Mouse (Mus musculus) CH12.LX (cell line): ENCODE measurements around the gene Dnmbp. TPM values are rescaled to one million over a fixed set of nuclear protein-coding genes. Genes with fewer than 3 reads are reported as not detected.

ENCODE experiments used
- DNase-seq: peaks from one replicate; pipeline ENCODE4 v3.0.0-alpha.2; 2013; ENCODE audit errors: extremely low read depth
- H3K27ac ChIP-seq: 2 replicates; pipeline ENCODE4 v1.5.1; 2012; ENCODE audit warnings: low read depth, mild to moderate bottlenecking, control low read depth, moderate library complexity; ENCODE audit not compliant: insufficient read depth
- H3K27me3 ChIP-seq: replicated peaks from 2 replicates; pipeline ENCODE3; 2012; ENCODE audit warnings: inconsistent platforms
- H3K36me3 ChIP-seq, 2 experiments: replicated peaks in 1 of 2; 2 replicates each; pipeline versions ENCODE3 to v1.6.1; 2012; ENCODE audit warnings: inconsistent platforms in 1 of 2, low read length in 1 of 2, mild to moderate bottlenecking in 1 of 2, mixed read lengths in 1 of 2, moderate library complexity in 1 of 2; ENCODE audit not compliant: control insufficient read depth in 1 of 2, insufficient read depth in 1 of 2
- H3K4me1 ChIP-seq, 2 experiments: 2 replicates each; pipeline ENCODE4 v1.6.1; 2012; ENCODE audit warnings: inconsistent platforms in 1 of 2, moderate library complexity in 1 of 2; ENCODE audit not compliant: insufficient read depth in 2 of 2, control insufficient read depth in 1 of 2
- H3K4me2 ChIP-seq: 2 replicates; pipeline ENCODE4 v1.6.1; 2012; ENCODE audit warnings: low read depth, mild to moderate bottlenecking, control low read depth; ENCODE audit not compliant: poor library complexity, insufficient read depth, severe bottlenecking
- H3K4me3 ChIP-seq, 3 experiments: fragments of 150-350 bp in 1 of 3; sonication (generic) in 1 of 3; replicated peaks in 1 of 3; 2 replicates each; pipeline versions ENCODE3 to v1.5.1; 2011 to 2012; ENCODE audit warnings: low read depth in 2 of 3, low read length in 2 of 3, mild to moderate bottlenecking in 2 of 3, moderate library complexity in 2 of 3, control low read depth in 1 of 3, improper control_type of control experiment in 1 of 3, inconsistent platforms in 1 of 3, mixed read lengths in 1 of 3; ENCODE audit not compliant: poor library complexity in 1 of 3
- H3K79me2 ChIP-seq: replicated peaks from 2 replicates; pipeline ENCODE4 v1.6.1; 2012; ENCODE audit warnings: mild to moderate bottlenecking, moderate library complexity; ENCODE audit not compliant: control insufficient read depth, poor library complexity, insufficient read depth, severe bottlenecking; ENCODE audit errors: extremely low read depth
- H3K9ac ChIP-seq: 2 replicates; pipeline ENCODE4 v1.6.1; 2012; ENCODE audit warnings: low read depth, mild to moderate bottlenecking, control low read depth, moderate library complexity; ENCODE audit not compliant: insufficient read depth
- H3K9me3 ChIP-seq: replicated peaks from 2 replicates; pipeline ENCODE3; 2012; ENCODE audit warnings: low read length, inconsistent platforms, mixed read lengths
- BHLHE40 ChIP-seq: IDR thresholded peaks from 2 replicates; pipeline ENCODE4 v1.6.1; 2011; ENCODE audit warnings: mild to moderate bottlenecking, low read depth, low read length, improper control_type of control experiment
- CTCF ChIP-seq, 2 experiments: IDR thresholded peaks in 1 of 2; conservative IDR thresholded peaks in 1 of 2; 2 replicates each; pipeline ENCODE4 v1.5.1; 2011 to 2012; ENCODE audit warnings: low read depth in 2 of 2, low read length in 2 of 2, improper control_type of control experiment in 1 of 2, inconsistent platforms in 1 of 2, mild to moderate bottlenecking in 1 of 2, moderate library complexity in 1 of 2
- E2F4 ChIP-seq: IDR thresholded peaks from 2 replicates; pipeline ENCODE4 v1.6.1; 2011; ENCODE audit warnings: low read depth, low read length, improper control_type of control experiment; ENCODE audit not compliant: insufficient replicate concordance
- ELF1 ChIP-seq: IDR thresholded peaks from 2 replicates; pipeline ENCODE4 v1.6.1; 2014; ENCODE audit warnings: low read depth, mild to moderate bottlenecking, inconsistent platforms, low read length, improper control_type of control experiment
- HCFC1 ChIP-seq: IDR thresholded peaks from 2 replicates; pipeline ENCODE4 v1.6.1; 2012; ENCODE audit warnings: low read depth, mild to moderate bottlenecking, inconsistent platforms, low read length, improper control_type of control experiment
- IRF4 ChIP-seq: IDR thresholded peaks from 2 replicates; pipeline ENCODE4 v1.6.1; 2014; ENCODE audit warnings: low read depth, mild to moderate bottlenecking, inconsistent platforms, low read length, improper control_type of control experiment
- JUN ChIP-seq: IDR thresholded peaks from 2 replicates; pipeline ENCODE4 v1.6.1; 2011; ENCODE audit warnings: low read depth, mild to moderate bottlenecking, low read length, improper control_type of control experiment, moderate library complexity; ENCODE audit not compliant: insufficient read depth
- KAT2A ChIP-seq: IDR thresholded peaks from 2 replicates; pipeline ENCODE4 v1.6.1; 2012; ENCODE audit warnings: low read length, improper control_type of control experiment, inconsistent platforms; ENCODE audit not compliant: insufficient replicate concordance
- MAX ChIP-seq: IDR thresholded peaks from 2 replicates; pipeline ENCODE4 v1.6.1; 2011; ENCODE audit warnings: low read length, improper control_type of control experiment
- NELFE ChIP-seq: IDR thresholded peaks from 2 replicates; pipeline ENCODE4 v1.6.1; 2011; ENCODE audit warnings: low read depth, low read length, improper control_type of control experiment
- NRF1 ChIP-seq: IDR thresholded peaks from 2 replicates; pipeline ENCODE4 v1.6.1; 2014; ENCODE audit warnings: low read depth, mild to moderate bottlenecking, inconsistent platforms, low read length, improper control_type of control experiment, moderate library complexity
- POLR2A ChIP-seq: IDR thresholded peaks from 2 replicates; pipeline ENCODE4 v1.6.1; 2011; ENCODE audit warnings: low read depth, mild to moderate bottlenecking, improper control_type of control experiment, low read length
- POLR2AphosphoS2 ChIP-seq: IDR thresholded peaks from 2 replicates; pipeline ENCODE4 v1.6.1; 2011; ENCODE audit warnings: low read depth, low read length, improper control_type of control experiment
- SMC3 ChIP-seq: IDR thresholded peaks from 2 replicates; pipeline ENCODE4 v1.6.1; 2011; ENCODE audit warnings: low read depth, low read length, improper control_type of control experiment
- TBP ChIP-seq: conservative IDR thresholded peaks from 2 replicates; pipeline ENCODE4 v1.6.1; 2011; ENCODE audit warnings: low read depth, low read length, improper control_type of control experiment
- TCF12 ChIP-seq: IDR thresholded peaks from 2 replicates; pipeline ENCODE4 v1.6.1; 2014; ENCODE audit warnings: low read depth, mild to moderate bottlenecking, inconsistent platforms, low read length, improper control_type of control experiment
- dilution Hi-C: fragments of 300-500 bp; cut with MboI; formaldehyde crosslinking; loops from 2 replicates; pipeline ENCODE4 v1.14.3; 2020; ENCODE audit warnings: low sequenced_read_pairs; ENCODE audit not compliant: extremely low pct_unique_long_range_greater_than_20kb, extremely low pct_ligation_motif_present
- in situ Hi-C: fragments of 300-500 bp; cut with MboI; formaldehyde crosslinking; loops from 3 replicates; pipeline ENCODE4 v1.14.3; 2019; ENCODE audit warnings: low sequenced_read_pairs, low pct_ligation_motif_present, low pct_unique_long_range_greater_than_20kb, mixed read lengths
- polyA plus RNA-seq: library from polyadenylated mRNA; unstranded; fragments of >175 nt; gene quantifications from 2 replicates; pipeline ENCODE4 v1.2.1, GENCODE M21; 2012; ENCODE audit warnings: low read depth; ENCODE audit not compliant: insufficient read length
- total RNA-seq, 2 experiments: library from RNA; depleted of rRNA; stranded (reverse); fragments of 300-350 nt in 1 of 2; fragments of >200 nt in 1 of 2; gene quantifications; 2 replicates each; pipeline ENCODE4 v1.2.3; 2012 to 2014

The Dnmbp gene
- total and polyA plus RNA-seq, 3 experiments: 1.8 to 5.4 (median 2.3) TPM

DNA sequence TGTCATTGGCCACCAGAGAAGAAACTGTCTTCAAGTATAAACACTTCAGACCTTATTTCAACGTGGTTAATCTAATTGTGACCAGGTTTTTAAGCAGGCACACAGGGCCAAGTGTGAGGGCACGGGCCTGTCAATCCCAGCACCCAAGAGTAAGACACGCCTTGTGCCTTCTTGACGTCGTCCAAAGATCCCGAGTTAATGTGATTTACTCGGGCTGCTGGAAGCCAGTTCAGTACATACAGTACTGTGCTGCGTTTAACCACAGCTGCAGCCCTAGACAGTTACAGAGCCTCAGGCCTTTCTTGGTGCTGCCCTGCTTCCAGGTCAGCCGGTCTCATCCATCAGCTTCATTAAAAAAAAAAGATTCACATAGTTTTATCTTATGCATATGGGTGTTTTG, 24.6 kb downstream of the Dnmbp start:
- in situ Hi-C loops (no loop called here), dilution Hi-C loops (no loop called here)
- DNase-seq: no peak
- peaks cover 13 to 54% of the 10 kb centered on the region in 2 experiments for H3K4me1 ChIP-seq
- no peaks in the 10 kb centered on the region for H3K27me3 ChIP-seq
- no peak for TF ChIP-seq POLR2A
- no peaks in the 10 kb centered on the region for H3K9me3 ChIP-seq
- H3K4me2 ChIP-seq: no peak overlapping the region
- no peak overlapping the region for H3K4me3 ChIP-seq
- no peak overlapping the region for H3K9ac ChIP-seq
- H3K27ac ChIP-seq: no peak overlapping the region
- no peaks in the 10 kb centered on the region for H3K79me2 ChIP-seq
- peaks cover 0 to 13% of the 10 kb centered on the region in 2 experiments for H3K36me3 ChIP-seq

DNA sequence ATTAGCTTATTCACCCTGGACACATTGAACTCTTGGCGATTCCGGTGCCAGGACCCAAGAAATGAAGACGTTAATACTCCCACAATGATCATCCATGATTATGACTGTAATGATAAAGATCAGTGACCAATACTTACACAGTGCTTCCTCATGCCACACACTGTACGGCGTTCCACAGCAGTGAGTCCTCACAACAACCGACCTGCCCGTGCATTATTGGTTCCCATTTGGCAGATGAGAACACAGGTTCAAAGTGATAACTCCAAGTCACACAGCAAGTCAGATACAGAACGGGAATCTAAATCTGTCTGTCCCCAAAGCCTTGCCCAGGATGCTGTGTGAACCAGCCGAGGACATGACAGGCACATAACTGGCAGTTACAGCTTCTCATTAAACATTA, 25.0 kb downstream of the Dnmbp start:
- H3K4me1 ChIP-seq: peaks cover 13 to 54% of the 10 kb centered on the region in 2 experiments
- no peak overlapping the region for H3K4me2 ChIP-seq
- no peak overlapping the region for H3K27ac ChIP-seq
- no peak for DNase-seq
- dilution Hi-C loops: no loop called here
- no peaks in the 10 kb centered on the region for H3K79me2 ChIP-seq
- in situ Hi-C loops: no loop called here
- no peaks in the 10 kb centered on the region for H3K27me3 ChIP-seq
- H3K4me3 ChIP-seq: no peak overlapping the region
- peaks cover 0 to 17% of the 10 kb centered on the region in 2 experiments for H3K36me3 ChIP-seq
- TF ChIP-seq HCFC1: no peak
- no peak for TF ChIP-seq ELF1
- TF ChIP-seq NELFE: no peak
- no peak for TF ChIP-seq TBP
- no peak for TF ChIP-seq IRF4
- no peak for TF ChIP-seq KAT2A
- TF ChIP-seq JUN: no peak
- no peak for TF ChIP-seq POLR2AphosphoS2
- no peak for TF ChIP-seq NRF1
- TF ChIP-seq SMC3: no peak
- TF ChIP-seq CTCF (conservative IDR thresholded peaks at IDR 0.05 in 1 of 2, IDR thresholded peaks at IDR 0.05 in 1 of 2; ENCODE audit: low read depth in 2 of 2, low read length in 2 of 2): no peak
- no peak for TF ChIP-seq MAX
- no peak for TF ChIP-seq TCF12
- no peak for TF ChIP-seq BHLHE40
- TF ChIP-seq E2F4: no peak
- H3K9me3 ChIP-seq: no peaks in the 10 kb centered on the region
- H3K9ac ChIP-seq: no peak overlapping the region
